Mouse (Mus musculus): ENCODE measurements at regions not wholly inside any gene's neighbourhood (a gene's known extent, or its start where the extent isn't known, plus 50 kb on each side); places are given as distances from the start of the nearest gene placed in this dataset.

- TF ChIP-seq CTCF (conservative IDR thresholded peaks at IDR 0.05; ENCODE audit: insufficient read depth, insufficient read length, low read depth, low read length) (no peak), POLR2A (IDR thresholded peaks at IDR 0.05; ENCODE audit: low read depth, low read length) (no peak)
Measured at GRCm38 (mm10) chr5:75283841-75284240, 131.7 kb downstream of the Pdgfra start.

All from kidney, adult 2 months (tissue).